Mouse (Mus musculus) thymus, postnatal 25 days (tissue): ENCODE data around the gene Anks1.

ENCODE experiments used
- DNase-seq: peaks from one replicate; pipeline ENCODE4 v3.0.0; 2022

The Anks1 gene

DNA sequence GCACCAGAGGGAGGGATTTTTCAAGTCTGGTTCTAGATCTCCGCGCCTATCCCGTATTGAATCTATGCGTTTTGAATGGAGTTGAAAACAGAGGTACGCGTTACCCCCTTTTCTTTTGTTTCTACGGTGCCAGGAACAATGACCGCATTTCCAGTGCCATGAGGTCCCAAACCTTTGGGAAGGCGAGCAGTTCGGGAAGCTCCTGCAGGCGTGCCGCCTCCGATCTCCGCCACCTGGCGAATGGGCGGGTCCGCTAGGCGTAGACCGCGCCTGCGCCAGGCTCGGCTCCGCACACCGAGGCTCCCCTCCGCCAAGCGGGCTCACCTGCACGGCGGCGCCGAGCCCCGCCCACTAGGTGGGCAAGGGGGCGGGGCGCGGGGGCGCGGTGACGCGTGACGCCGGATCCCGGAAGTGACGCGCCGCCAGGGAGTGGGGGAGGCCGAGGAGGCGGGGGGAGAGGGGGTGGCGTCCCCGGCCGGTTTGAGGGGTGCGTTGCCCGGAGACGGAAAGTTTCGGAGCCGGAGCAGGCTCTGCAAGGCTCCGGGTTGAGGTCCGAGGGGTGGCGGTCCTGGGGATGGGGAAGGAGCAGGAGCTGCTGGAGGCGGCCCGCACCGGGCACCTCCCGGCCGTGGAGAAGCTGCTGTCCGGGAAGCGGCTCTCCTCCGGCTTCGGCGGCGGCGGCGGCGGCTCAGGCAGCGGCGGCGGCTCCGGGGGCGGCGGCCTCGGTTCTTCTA lies at the start of gene Anks1:
TSS of gene Anks1 (plus strand) at position 419 of the 734 bp plus-strand sequence.
- DNase-seq: peak; percentile 92

DNA sequence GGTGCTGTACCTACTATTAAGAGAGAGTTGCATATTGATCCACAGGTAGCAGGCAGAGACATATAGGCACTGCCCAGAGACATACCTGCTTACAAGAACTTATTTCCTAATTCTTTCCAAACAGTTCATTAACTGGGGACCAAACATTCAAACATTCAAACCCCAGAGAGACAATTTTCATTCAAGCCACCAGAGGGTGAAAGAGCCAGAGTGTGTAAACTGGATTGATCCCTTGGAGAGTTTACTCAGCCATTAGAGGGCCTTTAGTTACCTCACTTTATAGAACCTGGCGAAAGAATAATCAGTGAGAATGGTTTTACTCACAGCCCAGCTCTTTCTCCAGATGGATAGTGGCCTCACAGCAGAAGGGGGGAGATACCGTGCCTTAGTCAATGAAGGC lies 43.6 kb upstream of the Anks1 start:
- DNase-seq: no peak

DNA sequence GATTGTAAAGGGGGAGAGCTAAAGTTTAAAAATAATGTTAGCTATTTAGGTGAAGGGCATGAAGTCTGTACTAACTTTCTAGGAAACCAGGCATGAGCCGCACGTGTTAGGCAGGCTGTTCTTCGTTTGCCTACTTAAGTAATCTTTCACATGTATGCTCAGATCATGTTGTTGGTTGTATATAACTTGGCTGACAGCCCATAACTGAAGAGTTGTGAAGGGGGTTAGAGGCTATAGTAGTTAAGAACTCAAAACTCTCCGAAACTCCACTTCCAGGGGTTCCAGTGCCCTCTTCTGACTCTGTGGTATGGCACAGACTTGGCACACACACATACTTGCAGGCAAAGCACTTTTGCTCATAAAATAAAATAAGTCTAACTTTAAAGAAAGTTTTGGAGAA lies 42.4 kb upstream of the Anks1 start:
- no peak for DNase-seq

- DNase-seq: no peak
Measured at GRCm38 (mm10) chr17:27871851-27872250, 37.3 kb upstream of the Anks1 start.

DNA sequence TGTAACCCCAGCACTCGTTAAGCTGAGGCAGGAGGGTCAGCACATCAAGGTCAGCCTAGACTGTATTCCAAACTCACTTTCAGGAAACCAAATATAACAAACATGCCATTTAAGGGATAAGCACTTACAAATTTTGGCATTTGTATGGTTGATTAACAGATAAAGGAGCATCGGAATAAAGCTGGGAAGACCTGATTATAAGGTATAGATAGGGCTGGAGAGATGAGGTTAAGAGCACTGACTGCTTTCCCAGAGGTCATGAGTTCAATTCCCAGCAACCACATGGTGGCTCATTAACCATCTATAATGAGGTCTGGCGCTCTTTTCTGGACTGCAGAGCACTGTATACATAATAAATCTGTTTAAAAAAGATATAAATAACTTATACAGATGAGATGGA lies 35.5 kb upstream of the Anks1 start:
- no peak for DNase-seq

DNA sequence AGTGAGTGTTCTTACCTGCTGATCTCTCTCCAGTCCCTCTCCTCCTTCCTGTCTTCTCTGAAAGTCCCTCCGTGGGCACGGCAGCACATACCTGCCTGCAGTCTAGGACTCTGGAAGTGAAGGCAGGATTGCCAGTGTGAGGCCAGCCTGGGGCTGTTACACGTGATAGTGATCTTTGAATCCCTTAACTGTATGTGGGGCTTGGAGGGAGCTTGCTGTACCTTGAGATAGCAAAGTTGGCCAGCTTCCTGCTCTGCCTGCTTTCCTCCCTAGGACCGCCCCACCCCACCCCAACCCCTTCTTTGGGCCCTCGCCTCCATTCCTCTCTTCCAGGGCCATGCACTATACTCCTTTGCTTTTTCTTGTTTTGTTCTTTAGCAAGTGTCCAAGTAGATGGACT lies 34.6 kb upstream of the Anks1 start:
- DNase-seq: no peak

GRCm38 (mm10) chr17:27881518-27881917 lies 27.6 kb upstream of the Anks1 start:
- DNase-seq: no peak

GRCm38 (mm10) chr17:27883129-27883528 lies 26.0 kb upstream of the Anks1 start:
- no peak for DNase-seq

DNA sequence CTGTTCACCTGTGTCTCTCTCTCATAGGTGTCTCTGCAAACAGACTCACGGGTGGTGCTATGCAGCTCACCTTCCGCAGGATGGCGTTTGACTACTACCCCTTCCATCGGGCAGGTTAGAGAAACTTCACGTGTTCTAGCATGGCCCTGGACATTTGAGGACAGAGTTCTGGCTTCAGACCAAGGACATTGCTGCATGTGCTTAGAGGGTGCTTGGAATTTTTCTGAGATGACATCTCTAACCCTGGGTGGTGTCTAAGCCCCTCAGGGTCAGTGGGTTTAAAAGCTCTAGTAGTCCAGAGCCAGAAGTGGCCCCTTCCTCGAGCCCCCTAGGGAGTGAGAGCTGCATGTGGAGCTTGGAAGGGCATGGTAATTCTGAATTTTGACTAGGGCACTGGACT lies 25.1 kb upstream of the Anks1 start:
- DNase-seq: no peak

DNA sequence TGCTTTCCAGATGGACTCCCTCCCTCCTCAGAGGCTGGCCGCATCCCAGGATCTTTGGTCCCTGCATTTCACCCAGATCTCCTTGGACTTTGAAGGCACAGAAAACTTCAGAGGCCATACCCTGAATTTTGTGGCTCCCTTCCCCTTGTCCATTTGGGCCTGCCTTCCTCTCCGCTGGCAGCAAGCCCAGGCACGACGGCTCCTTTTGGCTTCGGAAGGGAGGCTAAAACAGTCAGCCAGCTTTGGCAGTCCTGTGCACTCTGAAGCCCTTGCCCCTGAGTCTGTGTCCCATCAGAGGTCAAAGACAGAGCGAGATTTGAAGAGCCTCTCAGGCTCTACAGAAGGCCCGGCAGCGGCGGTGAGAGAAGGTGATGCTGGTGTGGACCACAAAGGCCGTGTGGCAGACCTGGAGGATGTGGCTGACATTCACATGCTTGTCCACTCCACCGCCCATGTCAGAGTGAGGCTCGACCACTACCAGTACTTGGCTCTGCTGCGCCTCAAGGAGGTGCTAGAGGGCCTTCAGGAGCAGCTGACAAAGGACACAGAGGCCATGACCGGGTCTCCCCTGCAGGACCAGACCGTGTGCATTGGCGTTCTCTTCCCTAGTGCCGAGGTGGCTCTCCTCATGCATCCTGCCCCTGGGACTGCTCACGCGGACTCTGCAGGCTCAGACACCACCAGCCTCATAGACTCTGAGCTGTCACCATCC lies 22.5 kb upstream of the Anks1 start:
- DNase-seq: no peak

DNA sequence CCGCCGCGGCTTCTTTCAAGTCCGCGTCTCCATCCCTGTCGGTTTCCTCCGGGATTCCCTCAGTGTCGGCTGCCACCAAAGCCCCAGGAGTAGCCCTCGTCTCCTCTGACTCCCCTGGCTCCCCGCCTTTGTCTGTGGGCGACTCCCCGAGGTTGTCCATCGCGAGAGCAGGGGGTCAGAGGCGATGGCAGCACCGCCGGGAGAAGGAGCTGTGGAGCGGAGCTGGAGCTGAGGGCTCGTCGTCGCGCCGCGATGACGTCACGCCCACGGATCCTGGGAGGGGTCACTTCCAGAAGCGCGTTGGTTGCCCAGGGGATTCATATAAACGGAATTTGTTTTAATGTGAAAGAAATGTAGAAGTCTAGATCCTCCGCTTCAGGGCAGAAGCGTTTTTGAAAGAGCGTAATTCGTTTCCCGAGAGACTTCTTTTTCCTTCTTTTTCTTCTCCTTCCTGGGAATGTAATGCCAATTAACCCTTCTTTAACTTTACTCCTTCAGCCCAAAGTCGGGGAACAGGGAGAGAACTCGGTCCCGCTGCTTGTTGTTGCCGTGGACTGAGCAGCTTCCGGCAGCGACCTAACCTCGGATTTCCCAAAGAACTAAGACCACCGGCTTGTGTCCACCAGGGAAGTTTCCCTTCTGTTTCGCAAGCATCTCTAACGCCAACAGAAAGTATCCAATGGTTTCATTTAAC lies 1.4 kb upstream of the Anks1 start:
- peak; percentile 88 for DNase-seq

DNA sequence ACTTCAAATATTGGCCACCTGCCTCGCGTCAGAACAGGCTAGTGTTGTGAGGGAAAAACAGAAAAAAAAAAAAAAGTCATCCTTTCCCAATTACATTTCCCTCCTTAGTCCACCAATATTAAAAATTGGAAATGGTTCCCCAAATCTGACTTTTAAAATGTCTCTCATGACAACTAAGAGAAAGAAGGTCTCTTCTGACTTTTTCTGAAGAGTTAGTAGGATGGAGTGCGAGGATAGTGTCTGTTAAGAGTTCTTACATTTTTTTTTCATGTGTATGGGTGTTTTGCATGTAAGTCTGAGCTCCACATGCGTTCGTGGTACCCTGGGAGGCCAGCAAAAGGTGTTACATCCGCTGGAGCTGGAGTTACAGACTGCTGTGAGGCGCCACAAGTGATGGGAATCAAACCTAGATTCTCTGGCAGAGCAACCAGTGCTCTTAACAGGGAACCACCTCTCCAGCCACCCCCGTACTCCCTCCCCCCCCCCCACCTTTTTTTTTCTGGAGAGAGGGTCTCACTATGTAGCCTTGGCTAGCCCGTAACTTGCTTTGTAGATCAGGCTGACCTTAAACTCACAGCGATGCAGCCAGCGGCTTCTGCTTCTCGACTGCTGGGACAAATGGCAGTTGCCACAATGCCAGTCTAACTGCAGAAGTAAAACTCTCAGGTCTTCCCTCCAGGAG lies 759 bp upstream of the Anks1 start:
- DNase-seq: peak; percentile 27

DNA sequence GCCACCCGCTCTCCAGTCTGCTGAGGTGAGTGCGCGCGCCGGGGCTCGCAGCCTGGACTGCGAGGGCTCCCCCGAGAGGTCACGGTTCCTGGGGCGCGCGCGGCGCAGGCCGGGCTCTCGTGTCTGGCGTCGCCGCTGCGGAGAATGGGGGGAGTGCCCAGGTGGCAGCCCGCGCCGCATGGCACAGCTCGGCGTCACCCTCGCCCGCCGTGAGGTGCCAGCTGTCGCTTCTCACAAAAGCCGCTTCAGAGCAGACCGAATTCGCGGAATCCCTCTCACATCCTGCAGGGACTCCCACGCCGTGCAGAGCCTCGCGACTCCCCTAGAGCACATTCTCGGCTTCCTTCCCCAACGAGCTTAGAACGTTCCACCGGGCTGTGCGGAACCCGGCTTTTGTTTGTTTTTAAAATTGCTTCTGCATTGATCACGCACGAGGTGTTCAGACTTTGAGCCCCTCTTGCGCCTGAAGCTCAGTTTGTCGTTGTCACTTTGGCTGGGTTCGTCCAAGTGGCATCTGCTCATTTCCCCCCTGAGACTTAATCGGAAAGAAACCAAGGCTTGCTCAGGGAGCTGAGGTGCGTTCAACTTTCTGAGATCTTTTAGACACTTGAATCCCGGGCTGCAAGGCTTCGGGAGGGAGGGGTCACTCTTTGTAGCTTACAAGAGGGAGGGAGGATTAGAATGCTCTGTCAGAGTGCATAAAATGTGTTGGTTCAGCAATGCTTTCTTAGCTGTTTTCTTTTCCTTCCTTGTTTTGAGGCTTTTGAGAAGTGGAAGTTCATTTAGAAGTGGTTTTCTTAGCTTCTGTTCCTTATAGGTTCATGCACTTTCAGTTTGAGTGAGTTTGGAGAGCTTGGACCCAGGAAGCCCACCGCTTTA lies 755 bp downstream of the Anks1 start, which contains the start of gene Taf11:
TSS of gene Taf11 (minus strand) at position 223 of the 879 bp plus-strand sequence.
- peak; percentile 80 for DNase-seq

- no peak for DNase-seq
Measured at GRCm38 (mm10) chr17:27911371-27911770, 2.3 kb downstream of the Anks1 start.

DNA sequence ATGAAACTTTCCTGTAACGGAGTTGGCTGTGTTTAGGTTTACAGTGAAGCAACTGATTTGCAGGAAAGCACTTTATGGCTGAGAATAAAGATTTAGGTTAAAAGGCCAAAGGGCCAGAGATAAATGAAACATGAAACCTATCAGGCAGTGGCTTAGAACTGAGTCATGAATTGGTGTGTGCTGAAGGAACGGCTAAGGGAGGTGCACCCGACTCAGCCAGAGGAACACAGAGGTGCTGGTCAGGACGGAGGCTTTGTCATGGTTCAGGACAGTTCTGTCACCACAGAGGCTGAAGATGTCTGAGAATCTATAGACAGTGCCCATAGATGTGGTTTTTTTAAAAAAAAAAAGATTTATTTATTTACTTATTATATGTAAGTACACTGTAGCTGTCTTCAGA lies 5.6 kb downstream of the Anks1 start:
- DNase-seq: no peak

GRCm38 (mm10) chr17:27916366-27916765 lies 7.3 kb downstream of the Anks1 start:
- no peak for DNase-seq

DNA sequence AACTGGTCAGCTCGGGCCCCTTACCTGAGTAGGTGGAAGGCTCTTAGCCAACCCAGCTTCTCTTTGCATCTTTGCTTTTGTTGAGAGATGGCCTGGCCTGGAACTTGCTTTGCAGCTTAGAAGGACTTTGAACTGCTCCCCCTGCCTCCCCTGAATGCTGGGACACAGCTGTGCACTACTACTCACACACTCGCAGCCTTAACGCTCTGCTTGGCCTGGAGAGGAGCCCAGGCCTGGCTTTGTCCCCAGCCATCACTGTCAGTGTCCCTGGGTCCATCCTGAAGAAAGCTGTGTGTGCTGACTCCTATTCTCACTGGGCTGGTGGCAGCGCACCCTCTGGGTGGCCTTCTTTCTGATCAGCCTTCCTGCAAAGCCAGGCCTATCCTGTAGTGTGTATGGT lies 11.6 kb downstream of the Anks1 start:
- DNase-seq: no peak

GRCm38 (mm10) chr17:27922174-27922712 lies 13.1 kb downstream of the Anks1 start:
- no peak for DNase-seq

GRCm38 (mm10) chr17:27925054-27925453 lies 15.9 kb downstream of the Anks1 start:
- no peak for DNase-seq

- no peak for DNase-seq
Measured at GRCm38 (mm10) chr17:27925504-27925903, 16.4 kb downstream of the Anks1 start.

GRCm38 (mm10) chr17:27930291-27930690 lies 21.2 kb downstream of the Anks1 start:
- DNase-seq: no peak

DNA sequence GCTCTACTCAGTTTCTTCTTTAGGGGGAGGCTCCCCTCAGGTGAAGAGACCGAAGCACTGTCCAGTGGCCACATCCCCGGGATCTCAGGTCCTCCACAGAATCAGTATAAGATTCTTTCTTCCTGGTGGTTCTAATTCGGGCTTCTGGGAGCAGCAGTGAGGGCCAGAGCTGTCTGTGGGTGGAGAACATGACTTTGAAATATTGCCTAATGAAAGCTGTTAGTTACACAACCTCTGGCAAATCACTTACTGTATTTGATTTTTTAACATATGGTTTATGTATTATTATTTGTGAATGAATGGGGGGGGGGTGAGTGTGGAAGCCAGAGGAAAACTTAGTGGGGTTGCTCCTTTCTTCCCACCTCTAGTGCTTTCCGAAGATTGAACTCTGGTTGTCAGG lies 22.7 kb downstream of the Anks1 start:
- no peak for DNase-seq
